Mouse (Mus musculus): ENCODE measurements at regions not wholly inside any gene's neighbourhood (a gene's known extent, or its start where the extent isn't known, plus 50 kb on each side); places are given as distances from the start of the nearest gene placed in this dataset.

DNA sequence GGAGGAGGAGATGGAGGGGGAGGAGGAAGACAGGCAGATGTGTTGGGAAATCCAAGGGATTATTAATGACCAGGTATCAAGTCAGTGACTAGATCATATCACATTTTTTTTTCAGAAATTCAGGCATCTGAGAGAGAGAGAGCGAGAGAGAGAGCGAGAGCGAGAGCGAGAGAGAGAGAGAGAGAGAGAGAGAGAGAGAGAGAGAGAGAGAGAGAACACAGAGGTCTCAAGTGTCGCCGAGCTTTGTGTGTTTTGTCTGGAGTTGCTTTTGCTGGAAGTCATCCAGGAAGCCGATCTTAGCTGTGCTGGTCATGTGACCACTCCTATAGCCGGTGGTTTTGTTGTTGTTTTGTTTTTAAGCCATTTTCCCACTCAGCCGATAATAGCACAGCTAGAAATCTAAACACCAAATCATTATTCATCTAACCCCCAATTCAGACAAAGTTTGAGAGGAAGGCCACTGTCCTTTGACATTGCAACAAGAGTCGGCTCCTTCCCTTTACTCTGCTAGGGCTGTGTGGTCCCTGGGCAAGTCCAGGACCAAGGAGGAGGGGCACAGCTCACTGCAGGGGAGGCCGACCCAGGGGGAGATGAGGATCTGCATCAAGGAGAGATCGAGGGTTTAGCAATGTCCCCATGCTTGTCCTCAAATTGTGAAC lies 67.0 kb upstream of the Irf2bp2 start:
- TF ChIP-seq EP300 (IDR thresholded peaks at IDR 0.05), result no peak; the same call in 1 of the 2 replicates
- no peak for TF ChIP-seq CTCF (IDR thresholded peaks at IDR 0.05)
